Mouse (Mus musculus): ENCODE data around the gene Slit3. TPM values are rescaled to one million over a fixed set of nuclear protein-coding genes. Genes with fewer than 3 reads are reported as not detected.

The Slit3 gene
- total RNA-seq (2021): 10 to 100 TPM; 12.5 to 17.9 TPM
- long read RNA-seq, experiment 1, partial matches to known transcripts: 5 of 5 reads
- long read RNA-seq, experiment 1, other reads (novel, unspliced or antisense): 0 of 5 reads
- long read RNA-seq, experiment 2, partial matches to known transcripts: 3 of 3 reads
- long read RNA-seq, experiment 2, other reads (novel, unspliced or antisense): 0 of 3 reads

- DNase-seq: peak; percentile 45
Measured at GRCm38 (mm10) chr11:35120894-35121610, at the start of gene Slit3. TSS of gene Slit3 (plus strand) at chr11:35121224.

DNA sequence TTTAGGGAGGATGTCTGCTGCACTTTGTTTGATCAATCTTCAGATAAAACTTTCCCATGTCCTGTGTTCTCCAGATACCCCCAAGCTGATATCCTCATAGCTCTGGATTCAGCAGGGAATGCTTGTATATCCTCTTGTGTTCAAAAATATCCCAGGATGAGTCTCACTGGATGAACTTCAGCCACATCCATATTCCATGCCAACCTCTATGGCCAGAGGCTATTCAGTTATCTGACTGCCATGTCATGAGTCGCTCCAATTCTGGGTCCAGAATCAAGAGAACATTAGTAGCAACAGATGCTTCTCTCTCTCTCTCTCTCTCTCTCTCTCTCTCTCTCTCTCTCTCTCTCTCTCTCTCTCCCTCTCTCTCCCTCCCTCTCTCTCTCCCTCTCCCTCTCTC is 49.6 kb upstream of the Slit3 start:
- DNase-seq: no peak

GRCm38 (mm10) chr11:35075411-35075810 is 45.6 kb upstream of the Slit3 start:
- DNase-seq: no peak

DNA sequence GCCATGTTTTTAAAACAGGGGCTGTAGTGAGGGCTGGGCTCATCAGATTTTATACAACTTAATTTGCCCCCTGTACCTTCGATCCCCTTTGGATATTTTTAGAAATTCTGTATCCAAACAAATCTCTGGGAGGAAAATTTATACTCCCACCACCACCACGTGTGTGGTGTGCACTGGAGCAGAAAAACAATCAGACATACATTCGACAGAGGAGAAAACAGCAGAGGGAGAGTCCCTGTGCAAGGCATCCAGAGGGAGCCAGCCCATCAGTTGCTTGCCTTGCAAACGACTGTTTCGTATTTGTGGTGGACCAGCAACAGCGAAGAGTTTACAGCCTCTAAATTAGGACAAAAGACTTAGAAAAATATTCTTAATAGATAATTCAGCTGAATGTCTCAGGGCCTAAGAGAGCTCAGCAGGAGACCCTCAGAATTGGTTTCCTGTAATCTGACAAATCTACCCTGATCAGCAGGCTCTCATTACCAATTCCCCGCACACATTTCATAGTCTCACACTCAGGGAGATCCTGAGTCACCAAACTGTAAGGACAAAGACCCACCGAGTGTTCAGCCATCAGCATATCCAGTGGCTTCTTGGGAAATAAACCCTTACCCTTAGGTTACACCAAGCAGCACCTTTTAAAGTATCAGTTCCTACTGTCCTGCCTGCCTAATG is 40.4 kb upstream of the Slit3 start:
- no peak for DNase-seq

- no peak for DNase-seq
Measured at GRCm38 (mm10) chr11:35082297-35082696, 38.7 kb upstream of the Slit3 start.

GRCm38 (mm10) chr11:35083049-35083448 is 38.0 kb upstream of the Slit3 start:
- DNase-seq: no peak

DNA sequence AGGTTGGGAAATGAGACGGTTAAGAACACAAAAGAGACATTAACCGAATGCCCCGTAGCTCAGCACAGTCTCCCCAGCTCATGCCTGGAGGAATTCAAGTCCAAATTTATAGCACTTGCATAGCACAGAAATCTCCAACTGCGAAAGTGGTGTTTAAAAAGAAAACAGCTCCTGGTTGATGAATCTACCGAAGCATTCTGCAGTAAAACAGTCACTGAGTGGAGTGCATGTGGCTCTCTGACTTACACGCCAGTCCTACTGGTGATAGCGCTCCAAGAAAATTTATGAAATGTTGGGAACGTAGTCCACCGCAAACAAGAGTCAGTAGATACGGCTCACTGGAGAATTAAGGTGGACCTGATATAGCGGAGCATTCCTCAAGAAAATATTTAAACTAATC is 35.7 kb upstream of the Slit3 start:
- DNase-seq: no peak

GRCm38 (mm10) chr11:35086029-35086428 is 35.0 kb upstream of the Slit3 start:
- no peak for DNase-seq

- DNase-seq: no peak
Measured at GRCm38 (mm10) chr11:35087454-35087853, 33.6 kb upstream of the Slit3 start.

- no peak for DNase-seq
Measured at GRCm38 (mm10) chr11:35088136-35088535, 32.9 kb upstream of the Slit3 start.

DNA sequence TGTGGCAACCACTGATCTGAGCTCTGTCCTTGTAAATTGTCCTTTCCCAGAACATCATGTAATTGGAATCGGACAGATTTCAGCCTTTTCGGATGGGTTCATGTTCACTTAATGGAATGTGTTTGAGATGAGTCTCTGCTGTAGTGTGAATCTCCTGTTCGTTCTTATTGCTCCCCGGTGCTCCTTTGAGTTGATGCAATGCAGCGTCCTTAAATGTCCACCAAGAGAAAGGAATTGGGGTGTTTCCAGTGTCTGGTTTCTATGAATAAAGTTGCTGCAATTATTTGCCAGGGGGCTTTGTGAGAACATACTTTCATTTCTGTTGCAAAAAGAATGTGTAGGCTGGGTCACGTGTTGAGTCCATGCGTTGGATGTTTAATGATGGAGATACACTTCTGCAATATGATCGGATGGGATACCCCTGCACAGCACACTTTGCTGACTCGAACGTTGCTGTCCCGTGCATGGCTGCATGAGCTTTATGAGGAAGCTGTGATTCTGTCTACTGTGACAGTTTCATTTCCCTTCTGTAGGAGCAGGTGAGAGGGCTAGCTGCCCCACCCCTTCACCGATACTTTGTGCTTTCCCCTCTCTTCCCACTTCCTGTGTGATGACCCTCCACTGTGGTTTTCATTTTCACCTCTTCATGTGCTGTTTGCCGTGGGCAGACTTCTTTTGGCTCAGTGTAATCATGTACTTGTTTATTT is 30.2 kb upstream of the Slit3 start:
- no peak for DNase-seq

DNA sequence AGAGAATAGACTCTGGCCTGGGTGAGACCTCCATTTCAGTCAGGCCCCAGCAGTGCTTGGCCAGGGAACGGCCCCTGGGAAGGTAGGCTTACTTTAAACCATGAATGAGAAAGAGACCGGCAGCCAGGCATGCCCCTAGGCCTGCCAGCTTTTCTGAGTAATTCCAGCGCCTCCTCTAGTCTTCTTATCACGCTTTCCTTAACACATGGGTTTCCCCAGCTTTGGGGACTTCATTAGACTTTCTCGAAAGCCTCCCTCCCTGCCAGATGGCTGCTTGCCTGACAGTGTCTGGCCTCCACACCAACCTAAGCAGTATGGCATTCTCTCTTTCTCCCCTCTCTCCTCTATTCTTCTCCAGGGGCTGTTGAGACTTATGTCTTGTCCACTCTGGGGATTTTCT is 24.5 kb upstream of the Slit3 start:
- DNase-seq: no peak

DNA sequence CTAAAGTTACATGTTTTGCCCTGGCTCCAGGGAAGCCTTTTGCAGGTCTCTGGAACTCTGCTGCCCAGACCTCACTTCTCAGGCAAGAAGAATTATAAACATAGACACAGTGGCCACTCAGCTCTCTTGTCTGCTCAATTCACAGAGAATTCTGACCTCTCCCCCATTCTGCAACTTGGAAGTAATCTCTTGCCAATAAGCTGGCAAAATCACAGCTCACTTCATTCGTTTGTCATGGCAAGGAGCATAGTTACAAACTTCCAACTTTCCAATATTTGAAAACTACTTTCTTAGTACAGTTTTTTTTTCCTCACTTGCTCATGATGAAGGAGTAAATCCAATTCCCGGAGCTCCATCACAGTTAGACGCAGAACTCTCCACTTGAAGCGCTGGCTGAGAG is 11.2 kb upstream of the Slit3 start:
- DNase-seq: no peak

DNA sequence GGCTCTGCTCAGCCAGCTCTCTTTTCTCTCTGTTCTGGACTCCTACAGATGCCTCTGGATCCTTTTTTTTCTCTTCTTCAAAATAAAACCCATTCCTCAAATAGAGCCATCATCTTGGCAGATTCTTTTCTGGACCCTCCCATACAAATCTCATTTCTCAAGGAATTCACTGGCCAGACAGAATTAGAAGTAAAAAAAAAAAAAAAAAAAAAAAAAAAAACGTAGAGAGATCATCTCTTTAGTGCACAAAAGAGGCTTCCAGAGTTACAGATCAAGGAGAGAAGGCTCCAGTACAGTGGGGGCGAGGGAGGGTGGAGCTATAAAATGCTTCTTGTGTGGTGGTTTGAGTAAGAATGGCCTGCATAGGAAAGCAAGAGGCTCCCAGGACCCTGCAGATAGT is 10.2 kb upstream of the Slit3 start:
- no peak for DNase-seq

DNA sequence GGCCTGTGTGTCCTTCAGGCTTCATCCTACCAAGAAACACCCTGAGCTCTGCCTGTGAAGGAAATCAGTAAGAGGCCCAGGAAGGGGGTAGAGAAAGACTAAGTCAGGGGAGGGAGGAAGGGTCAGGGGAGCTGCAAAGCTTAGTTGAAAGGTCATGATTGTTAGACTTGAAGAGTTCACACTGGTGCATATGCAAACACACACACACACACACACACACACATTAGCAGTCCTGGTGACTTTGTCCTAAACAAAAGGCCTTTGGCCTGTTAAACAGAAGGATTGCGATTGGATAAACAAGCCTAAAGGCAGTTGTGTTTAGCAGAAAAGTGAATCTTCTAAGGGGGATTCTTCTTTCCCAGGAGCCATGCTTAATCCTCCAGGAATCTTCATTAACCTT is 7.7 kb upstream of the Slit3 start:
- no peak for DNase-seq

DNA sequence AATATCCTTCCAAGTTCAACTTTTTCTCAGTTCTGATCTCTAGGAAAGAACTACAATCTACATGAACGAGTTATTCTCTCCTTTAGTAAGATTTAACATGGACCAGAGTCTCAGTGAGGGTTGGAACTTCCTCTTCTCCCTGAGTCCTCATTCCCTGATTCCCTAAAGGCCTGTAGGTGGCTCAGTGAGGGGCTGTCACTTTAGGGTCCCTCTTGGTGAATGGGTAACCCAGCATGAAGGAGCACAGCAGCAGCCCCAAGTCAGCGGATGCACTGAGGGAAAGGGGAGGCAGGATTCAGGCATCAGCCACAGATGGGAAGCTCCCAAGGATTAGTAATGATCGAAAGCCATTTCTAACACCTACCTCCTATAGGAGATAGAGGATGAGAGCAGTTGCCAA is 4.6 kb upstream of the Slit3 start:
- no peak for DNase-seq

- no peak for DNase-seq
Measured at GRCm38 (mm10) chr11:35117871-35118270, 3.2 kb upstream of the Slit3 start.

DNA sequence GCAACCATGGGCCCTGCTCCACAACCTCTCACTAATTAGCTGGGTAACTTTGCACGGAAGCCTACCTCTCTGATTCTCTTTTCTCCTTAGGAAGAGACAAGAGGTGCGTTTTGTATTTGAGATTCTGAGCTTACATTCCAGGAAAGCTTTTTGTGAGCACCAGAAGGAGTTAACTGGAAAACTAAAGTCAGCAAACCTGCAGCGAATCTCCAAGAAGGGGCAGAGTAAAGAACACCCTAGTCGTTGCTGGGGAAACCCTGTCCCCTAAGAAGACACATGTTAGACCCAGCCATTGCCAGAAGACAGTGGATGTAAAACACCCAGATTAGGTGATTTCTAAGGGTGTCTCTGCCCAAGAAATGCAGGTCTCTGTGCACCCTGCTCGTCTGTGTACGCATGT is 2.3 kb upstream of the Slit3 start:
- DNase-seq: no peak

DNA sequence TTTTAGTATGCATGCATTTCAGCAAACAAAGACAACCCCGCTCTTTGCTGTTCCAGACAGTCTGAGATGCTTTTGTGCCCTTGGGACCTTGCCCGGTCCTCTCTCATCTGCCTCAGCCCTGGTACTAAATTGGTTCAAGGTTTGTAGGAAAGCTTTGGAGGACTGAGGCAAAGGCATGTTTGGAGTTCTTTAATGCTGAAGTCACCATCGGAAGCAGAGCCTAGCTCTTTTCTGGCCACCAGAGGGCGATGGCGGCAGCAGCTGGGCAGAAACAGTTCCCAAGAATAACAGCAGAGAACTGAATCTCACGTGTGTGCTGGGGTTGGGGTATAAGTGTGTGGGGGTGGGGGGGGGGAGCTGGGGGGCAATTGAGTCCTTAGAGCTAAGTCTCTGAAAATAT is 1.7 kb upstream of the Slit3 start:
- DNase-seq: peak; percentile 78

DNA sequence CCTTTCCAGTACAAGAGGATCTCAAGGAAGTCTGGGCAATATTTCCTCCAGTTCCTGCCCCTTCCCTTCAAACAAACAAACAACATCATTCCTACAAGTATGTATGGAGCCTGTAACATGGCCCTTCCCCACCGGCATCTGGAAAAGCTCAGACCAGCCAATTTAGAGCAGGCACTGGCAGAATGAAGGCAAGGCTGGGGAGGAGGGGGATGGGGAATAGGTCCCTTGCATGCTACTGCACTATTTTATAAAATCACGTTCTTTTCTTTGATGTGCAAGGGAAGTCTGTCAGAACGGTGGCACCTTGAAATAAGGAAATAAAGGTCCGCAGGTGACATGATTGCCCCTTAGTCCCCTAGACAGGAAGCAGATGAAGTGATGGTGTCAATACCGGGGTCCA is 948 bp upstream of the Slit3 start:
- DNase-seq: no peak

- DNase-seq: no peak
Measured at GRCm38 (mm10) chr11:35121611-35121959, 561 bp downstream of the Slit3 start.

DNA sequence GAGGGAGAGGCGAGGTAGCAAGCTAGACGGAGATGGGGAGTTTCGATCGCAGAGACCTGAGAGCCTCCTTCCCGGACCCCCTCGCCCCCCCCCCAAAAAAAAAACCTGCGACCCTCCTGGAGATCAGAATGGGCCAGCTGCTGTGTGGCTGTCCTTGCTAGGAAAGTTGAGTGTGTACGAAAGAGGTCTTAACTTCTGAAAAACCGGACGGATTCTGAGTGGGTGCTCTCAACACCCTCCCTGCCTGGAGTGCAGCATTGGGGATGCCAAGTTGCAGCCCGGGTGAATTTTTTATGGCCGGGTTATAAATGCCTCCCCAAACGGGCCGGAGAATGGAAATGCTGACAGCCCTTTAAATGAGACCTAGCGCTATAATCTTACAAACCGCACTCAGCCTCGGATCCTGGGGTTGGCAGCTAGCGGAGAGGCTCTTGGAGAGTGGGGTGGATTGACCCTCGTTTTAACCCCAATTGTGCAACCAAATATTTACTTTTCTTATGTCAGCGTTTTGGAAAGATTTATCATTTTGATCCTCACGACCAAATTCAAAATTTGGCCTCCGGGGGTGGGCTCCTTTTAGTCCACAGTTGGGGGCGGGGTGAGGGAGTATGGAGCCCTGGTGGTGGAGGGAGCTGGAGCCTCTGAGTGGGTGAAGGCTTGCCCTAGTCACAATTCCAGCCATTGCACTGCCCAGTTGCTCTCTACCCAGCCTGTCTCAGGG is 1.2 kb downstream of the Slit3 start:
- DNase-seq: no peak
